Mouse (Mus musculus) left cerebral cortex, postnatal 14 days (tissue): Measurements from ENCODE around the gene Lst1. TPM values are rescaled to one million over a fixed set of nuclear protein-coding genes. Genes with fewer than 3 reads are reported as not detected.
"Not testable (repeated sequence)": the region's sequence is repeated elsewhere in the genome, so short reads cannot be mapped to it uniquely, and the experiment has no call there.

ENCODE experiments used
- DNase-seq, 2 experiments: peaks; one replicate each; pipeline ENCODE4 v3.0.0; 2021 to 2022; ENCODE audit warnings: low spot score in 2 of 2, mixed read lengths in 1 of 2
- intact Hi-C: fragments of 180-260 bp; cut with DNase I; formaldehyde crosslinking; loops from one replicate; pipeline ENCODE4 v1.15.1; 2025
- long read RNA-seq, 2 experiments: library from polyadenylated mRNA; stranded (forward); transcript quantifications; one replicate each; pipeline ENCODE4 v2.0.0; 2021
- total RNA-seq, 2 experiments: library from RNA; stranded (reverse); gene quantifications; 2 replicates each; pipeline ENCODE4 v1.2.3; 2021

Gene Lst1
- 1 to 10 TPM; 5.8 to 7.8 TPM for total RNA-seq
- long read RNA-seq, experiment 1, partial matches to known transcripts: 0 of 2 reads
- long read RNA-seq, experiment 1, other reads (novel, unspliced or antisense): 0 of 2 reads
- long read RNA-seq, experiment 2: 0 reads

DNA sequence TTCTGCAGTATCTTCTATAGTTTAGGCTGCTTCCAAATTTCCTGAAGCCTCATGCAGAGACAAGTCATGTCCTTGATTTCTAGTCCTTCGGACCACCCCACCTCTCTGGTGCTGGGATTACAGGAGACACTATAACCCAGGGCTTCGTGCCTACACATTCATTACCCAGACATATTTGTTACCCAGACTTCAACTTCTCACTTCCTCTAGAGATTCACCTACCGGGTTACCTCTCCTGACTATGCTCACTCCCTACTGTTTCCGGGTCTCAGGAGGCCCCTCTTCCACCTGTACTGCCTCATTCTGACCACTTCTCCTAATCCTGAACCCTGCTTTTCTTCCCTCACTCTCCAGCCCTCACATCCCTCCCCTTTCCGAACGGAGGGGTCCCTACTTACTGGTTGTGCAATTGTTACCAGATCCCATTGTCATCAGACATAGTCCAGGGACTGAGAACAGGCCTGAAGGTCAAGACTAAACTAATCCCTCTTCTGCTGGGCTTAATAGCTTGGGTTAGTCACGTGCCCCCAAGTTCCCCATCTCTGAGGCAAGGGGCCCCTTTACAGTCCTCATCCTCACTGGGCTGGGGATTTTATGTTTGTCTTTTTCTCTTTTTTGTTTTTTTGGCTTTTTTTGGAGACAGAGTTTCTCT lies at the start of gene Lst1:
Gene Lst1 (minus strand): TSS at position 481 of the 652 bp plus-strand sequence.
- intact Hi-C loops: no loop called here
- DNase-seq: no peak

DNA sequence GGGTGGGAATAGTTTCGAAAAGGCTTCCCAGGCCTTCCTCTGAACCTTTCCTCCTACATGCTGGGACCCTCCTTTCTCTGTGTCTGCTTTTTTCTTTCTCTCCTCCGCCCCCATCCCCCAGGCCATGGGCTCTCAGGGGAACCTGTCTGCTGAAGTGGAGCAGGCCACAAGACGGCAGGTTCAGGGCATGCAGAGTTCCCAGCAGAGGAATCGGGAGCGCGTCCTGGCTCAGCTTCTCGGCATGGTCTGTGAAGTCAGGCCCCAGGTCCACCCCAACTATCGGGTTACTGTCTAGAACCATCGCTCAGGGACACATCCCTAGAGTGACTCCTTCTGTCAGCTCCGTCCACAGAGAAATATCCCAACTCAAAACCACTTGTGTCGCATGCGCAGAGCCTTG lies 49.3 kb upstream of the Lst1 start:
- peak in 1 of 2 experiments; percentile 21 for DNase-seq
- intact Hi-C loops: loop anchor here (5.0 to 10.0 kb wide), 3 partner anchors 115 to 633 kb away; partner anchors contain the start of genes Agpat1, Csnk2b, Gpank1 and Rnf5

GRCm38 (mm10) chr17:35236996-35237395 lies 48.8 kb upstream of the Lst1 start:
- intact Hi-C loops: loop anchor here (5.0 to 10.0 kb wide), 3 partner anchors 115 to 632 kb away; partner anchors contain the start of genes Agpat1, Csnk2b, Gpank1 and Rnf5
- DNase-seq: peak in 1 of 2 experiments; percentile 19

DNA sequence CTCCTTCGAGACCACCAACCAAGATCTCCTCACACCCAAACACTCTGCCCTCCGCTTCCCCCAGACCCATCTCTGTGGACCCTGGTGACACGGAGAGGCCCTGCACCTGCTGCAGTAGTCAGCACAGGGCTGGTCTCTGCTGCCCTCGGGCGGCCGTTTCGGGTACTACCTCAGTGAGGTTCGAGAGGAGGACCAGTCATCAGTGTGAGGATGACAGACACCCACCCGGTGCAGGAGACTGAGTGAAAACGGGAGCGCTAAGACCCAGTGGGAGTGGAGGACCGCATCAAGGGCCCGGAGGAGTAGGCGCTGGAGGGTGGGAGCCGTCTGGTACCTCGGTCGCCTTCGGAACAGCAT lies 48.1 kb upstream of the Lst1 start:
- intact Hi-C loops: loop anchor here (5.0 to 10.0 kb wide), 3 partner anchors 114 to 632 kb away; partner anchors contain the start of genes Agpat1, Csnk2b, Gpank1 and Rnf5
- peak; percentile 99 to 100 for DNase-seq

DNA sequence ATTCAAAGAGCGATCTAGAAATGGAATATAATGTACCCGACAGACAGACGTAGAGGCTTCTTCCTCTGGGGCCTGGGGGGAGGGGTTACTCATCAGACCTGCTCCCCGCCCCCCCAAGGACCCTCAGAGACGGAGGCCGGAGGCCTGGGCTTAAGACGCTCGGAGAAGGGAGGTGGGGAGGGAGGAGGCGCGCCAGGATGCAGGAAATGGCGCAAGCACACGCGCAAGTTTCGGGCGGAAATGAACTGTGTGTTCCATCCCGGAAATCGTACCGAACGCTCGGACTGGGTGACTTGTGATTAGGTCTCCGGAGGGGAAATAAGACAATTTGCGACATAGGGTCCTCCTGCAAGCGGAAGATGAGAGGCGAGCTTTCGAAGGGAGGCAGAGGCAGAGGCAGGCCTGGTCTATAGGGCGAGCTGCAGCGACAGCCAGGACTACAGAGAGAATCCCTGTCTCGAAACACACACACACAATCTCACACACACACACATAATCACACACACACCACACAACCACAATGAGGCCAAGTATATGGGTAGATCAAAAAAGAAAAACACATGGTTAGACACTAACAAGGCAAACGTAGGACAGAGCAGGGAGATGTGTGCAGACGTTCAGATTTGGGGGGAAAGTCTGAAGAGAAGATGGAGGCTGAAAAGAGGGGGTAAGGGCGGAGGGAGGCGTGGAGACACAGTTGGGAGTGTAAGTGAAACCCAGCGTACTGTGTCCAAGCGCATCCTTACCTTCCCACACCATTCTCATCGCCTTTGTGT lies 47.6 kb upstream of the Lst1 start, which contains the start of gene Nfkbil1:
Gene Nfkbil1 (minus strand): TSS at position 179 of the 776 bp plus-strand sequence.
- intact Hi-C loops: loop anchor here (5.0 to 10.0 kb wide), 3 partner anchors 114 to 631 kb away; partner anchors contain the start of genes Agpat1, Csnk2b, Gpank1 and Rnf5
- DNase-seq: peak; percentile 95 to 96

DNA sequence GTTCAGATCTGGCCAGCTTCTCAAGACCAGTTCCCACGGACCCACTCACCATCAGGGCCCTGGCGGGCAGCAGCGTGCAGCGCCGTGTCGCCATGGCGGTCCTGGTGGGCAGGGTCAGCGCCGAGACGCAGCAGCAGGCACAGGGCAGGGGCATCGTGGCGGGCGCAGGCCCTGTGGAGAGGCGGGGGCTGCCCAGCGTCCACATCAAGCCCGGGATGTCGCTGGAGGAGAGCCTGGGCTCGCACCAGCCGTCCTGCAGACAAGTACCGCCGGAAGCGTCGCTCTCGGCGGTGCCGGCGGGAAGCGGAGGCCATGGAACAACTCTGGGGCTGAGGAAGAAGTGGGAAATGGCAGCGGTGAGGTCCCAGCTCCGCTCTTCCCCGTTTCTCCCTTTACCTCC lies 46.7 kb upstream of the Lst1 start:
- intact Hi-C loops: loop anchor here (5.0 to 10.0 kb wide), 3 partner anchors 113 to 630 kb away; partner anchors contain the start of genes Agpat1, Csnk2b, Gpank1 and Rnf5
- peak in 1 of 2 experiments; percentile 27 for DNase-seq

DNA sequence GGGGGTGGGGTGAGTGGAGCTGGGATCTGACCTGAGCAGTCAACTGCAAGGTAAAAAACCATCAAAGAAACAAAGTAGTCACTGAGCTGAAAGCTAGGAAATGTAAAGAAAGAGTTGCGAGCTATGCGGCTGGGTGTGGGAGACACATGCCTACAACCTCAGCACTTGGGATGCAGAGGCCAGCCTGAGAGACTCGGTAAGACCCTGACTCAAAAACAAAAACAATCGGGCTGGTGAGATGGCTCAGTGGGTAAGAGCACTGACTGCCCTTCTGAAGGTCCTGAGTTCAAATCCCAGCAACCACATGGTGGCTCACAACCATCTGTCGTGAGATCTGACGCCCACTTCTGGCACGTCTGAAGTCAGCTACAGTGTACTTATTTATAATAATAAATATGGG lies 45.9 kb upstream of the Lst1 start:
- DNase-seq: not testable (repeated sequence)
- intact Hi-C loops: loop anchor here (10.0 kb wide), 2 partner anchors 229 to 629 kb away; partner anchors contain the start of genes Agpat1, Rnf5 and Vars

GRCm38 (mm10) chr17:35233114-35233980 lies 45.1 kb upstream of the Lst1 start, which contains the start of gene Atp6v1g2:
TSS of gene Atp6v1g2 (plus strand) at chr17:35233660.
- DNase-seq: peak in 1 of 2 experiments; percentile 11
- intact Hi-C loops: loop anchor here (2.0 to 10.0 kb wide), 4 partner anchors 55 to 629 kb away; partner anchors contain the start of genes Agpat1, Rnf5 and Vars

GRCm38 (mm10) chr17:35232659-35233058 lies 44.4 kb upstream of the Lst1 start:
- peak in 1 of 2 experiments; percentile 5 for DNase-seq
- intact Hi-C loops: loop anchor here (2.0 to 10.0 kb wide), 4 partner anchors 54 to 628 kb away; partner anchors contain the start of genes Agpat1, Rnf5 and Vars

DNA sequence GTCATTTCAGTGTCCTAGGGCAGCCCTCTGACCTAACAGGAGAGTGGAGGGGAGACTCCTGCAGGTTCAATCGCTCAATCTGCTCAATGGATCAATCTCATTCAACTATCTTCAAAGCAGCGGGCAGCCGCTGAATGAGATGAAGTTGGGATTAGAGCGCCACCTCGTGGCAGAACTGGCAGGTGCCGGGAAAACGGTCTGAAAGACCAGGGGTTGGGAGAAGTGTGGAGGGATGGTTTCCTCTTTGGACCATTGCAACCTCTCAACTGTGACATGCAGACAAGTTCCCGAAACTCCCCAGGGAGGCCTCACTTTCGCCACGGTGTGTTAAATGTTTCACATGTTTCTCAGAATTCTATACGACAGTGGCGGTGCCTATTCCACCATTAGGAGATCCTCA lies 43.8 kb upstream of the Lst1 start:
- peak; percentile 80 to 90 for DNase-seq
- intact Hi-C loops: loop anchor here (2.0 to 10.0 kb wide), 4 partner anchors 53 to 627 kb away; partner anchors contain the start of genes Agpat1, Rnf5 and Vars

GRCm38 (mm10) chr17:35231022-35231421 lies 42.8 kb upstream of the Lst1 start:
- DNase-seq: no peak

DNA sequence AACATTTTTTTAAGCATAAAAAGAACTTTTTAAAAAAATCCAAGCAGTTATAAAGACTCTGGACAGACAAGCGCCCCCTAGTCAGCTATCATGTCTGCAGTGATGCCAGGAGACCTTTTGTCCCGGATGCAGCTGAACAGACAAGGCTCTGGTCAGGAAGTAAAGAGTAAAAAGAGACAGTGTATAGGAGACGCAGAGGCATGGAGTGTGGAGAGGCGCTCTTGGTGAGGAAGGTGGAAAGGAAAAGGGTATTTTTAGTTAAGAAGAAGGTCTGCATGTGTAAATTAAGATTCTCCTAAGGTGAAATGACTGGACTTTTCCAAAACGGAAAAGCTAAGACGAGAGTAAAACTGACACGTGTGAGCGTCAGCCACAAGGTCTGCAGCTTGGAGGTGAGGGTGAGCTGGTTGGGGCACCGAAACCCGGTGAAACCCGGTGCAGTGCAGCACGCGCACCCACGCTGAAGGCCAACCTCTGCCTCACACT lies 38.4 kb upstream of the Lst1 start:
- intact Hi-C loops: loop anchor here (1.0 kb wide), 1 partner anchor 22 kb away; no protein-coding TSS in a partner anchor

More at GRCm38 (mm10) chr17:35231022-35231421, 42.8 kb upstream of the Lst1 start:
- intact Hi-C loops: loop anchor here (10.0 kb wide), 2 partner anchors 226 to 626 kb away; partner anchors contain the start of genes Agpat1, Rnf5 and Vars

GRCm38 (mm10) chr17:35225456-35225855 lies 37.2 kb upstream of the Lst1 start:
- intact Hi-C loops: no loop called here
- no peak for DNase-seq

More for the DNA sequence above, 38.4 kb upstream of the Lst1 start:
- no peak for DNase-seq

DNA sequence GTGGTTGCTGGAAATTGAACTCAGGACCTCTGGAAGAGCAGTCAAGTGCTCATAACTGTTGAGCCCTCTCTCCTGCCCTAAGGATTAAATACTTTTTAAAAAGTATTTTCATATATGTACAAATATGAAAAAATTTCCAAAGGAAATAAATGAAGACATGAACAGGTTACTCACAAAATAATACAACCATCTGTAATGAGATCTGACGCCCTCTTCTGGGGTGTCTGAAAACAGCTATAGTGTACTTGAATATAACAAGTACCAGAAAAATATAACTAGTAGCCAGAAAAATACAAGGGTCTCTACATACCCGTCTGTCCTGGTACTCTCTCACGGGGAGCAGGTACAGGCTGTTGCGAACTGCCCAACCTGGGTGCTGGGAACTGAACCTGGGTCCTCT lies 36.4 kb upstream of the Lst1 start:
- intact Hi-C loops: no loop called here
- no peak for DNase-seq

DNA sequence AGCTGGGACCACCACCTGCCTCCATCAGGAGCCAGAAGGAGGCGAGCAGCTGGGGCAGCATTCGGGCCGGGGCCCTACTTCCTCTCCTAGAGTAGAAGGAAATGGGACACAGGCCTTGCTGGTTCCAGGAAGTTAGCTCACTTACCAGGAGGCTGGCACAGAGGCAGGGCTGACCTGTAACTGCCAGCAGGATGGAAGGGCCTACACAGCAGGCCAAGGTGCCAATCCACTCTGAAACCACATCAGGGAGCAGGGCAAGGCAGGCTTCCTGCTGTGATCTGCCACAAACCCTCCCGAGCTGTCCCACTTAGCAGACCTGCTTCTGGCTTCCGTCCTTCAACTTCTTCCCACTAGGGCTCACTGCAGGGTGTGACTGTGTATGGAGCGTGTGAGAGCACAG lies 34.1 kb upstream of the Lst1 start:
- DNase-seq: no peak
- intact Hi-C loops: no loop called here

DNA sequence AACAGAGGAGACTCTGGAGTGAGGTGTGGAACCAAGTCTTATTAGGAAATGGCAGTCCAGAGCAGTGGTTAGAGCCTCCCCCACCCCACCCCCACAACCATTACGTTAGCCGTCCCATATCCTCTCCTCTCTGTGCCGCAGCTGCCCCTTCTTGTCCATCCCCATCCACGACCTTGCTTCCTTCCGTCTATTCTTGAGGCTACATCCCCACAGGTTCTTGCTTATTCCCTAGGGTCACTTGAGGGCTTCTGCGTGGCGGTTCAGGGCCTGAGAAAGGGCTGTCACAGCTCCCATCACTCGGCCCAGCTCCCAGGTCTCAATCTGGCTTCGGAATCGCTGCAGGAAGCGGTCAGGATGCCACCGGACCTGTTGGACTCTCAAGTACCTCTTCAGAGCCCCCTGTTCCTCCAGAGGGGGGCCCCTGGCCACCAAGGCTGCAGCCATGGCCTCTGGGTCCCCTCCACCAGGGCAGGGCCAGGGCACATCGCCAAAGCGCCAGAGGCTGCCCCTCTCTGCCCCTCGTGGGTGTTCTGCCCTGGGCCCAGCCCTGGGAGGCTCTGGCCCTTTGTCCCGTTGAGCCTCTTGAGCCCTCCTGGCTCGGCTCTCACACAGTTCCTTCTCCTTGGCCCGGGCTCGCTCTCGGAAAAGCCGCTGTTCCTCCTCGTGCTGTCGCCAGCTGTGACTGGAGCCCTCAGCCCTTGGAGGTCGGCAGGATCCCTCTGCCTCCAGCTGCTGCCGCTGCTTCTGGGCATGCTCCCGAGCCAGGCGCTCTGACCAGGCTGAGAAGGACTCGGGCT lies 32.1 kb upstream of the Lst1 start, which contains the start of gene Gm16181:
Gene Gm16181 (plus strand): TSS at position 679 of the 797 bp plus-strand sequence.
- intact Hi-C loops: no loop called here
- DNase-seq: no peak

- DNase-seq: peak in 1 of 2 experiments; percentile 18
- intact Hi-C loops: no loop called here
Measured at GRCm38 (mm10) chr17:35219601-35220041, 31.4 kb upstream of the Lst1 start.
